Mouse (Mus musculus): ENCODE measurements around the gene Cadps. TPM values are rescaled to one million over a fixed set of nuclear protein-coding genes. Genes with fewer than 3 reads are reported as not detected.

Gene Cadps
- polyA plus RNA-seq, 1 experiment, result not detected

- Histone ChIP-seq H3K79me2 (ENCODE audit: control insufficient read depth, insufficient read depth) (no peaks in the 10 kb centered on the region), H3K27me3 (ENCODE audit: control insufficient read depth, insufficient read depth, insufficient read length) (no peaks in the 10 kb centered on the region), H3K36me3 (ENCODE audit: control insufficient read depth, insufficient read depth) (no peaks in the 10 kb centered on the region), H3K4me3 (ENCODE audit: insufficient read depth, poor library complexity, severe bottlenecking) (no peak overlapping the region), H3ac (ENCODE audit: control insufficient read depth, insufficient read length, low read depth) (no peak overlapping the region), H3K79me3 (ENCODE audit: low read depth) (no peaks in the 10 kb centered on the region)
- no peak for TF ChIP-seq MAX (IDR thresholded peaks at IDR 0.05)
- TF ChIP-seq MYOD1 (IDR thresholded peaks at IDR 0.05; ENCODE audit: control insufficient read depth, insufficient read length, low read depth), result no peak
- TF ChIP-seq MYOG (IDR thresholded peaks at IDR 0.05; ENCODE audit: control insufficient read depth, extremely low read depth, insufficient read length), result no peak
- TF ChIP-seq FOSL1 (IDR thresholded peaks at IDR 0.05; ENCODE audit: insufficient read depth, low read length, poor library complexity, severe bottlenecking), result no peak
- no peak for TF ChIP-seq CTCF (IDR thresholded peaks at IDR 0.05; ENCODE audit: control insufficient read depth, insufficient read depth, insufficient read length)
- no peak for TF ChIP-seq USF1 (IDR thresholded peaks at IDR 0.05; ENCODE audit: low read depth)
- no peak for TF ChIP-seq CEBPB (IDR thresholded peaks at IDR 0.05; ENCODE audit: low read depth)
These were observed 184.1 kb downstream of the Cadps start for GRCm38 (mm10) chr14:12638762-12639161.

GRCm38 (mm10) chr14:12637121-12637754 is 185.6 kb downstream of the Cadps start:
- Histone ChIP-seq H3ac (ENCODE audit: control insufficient read depth, insufficient read length, low read depth) (no peak overlapping the region), H3K79me3 (ENCODE audit: low read depth) (no peaks in the 10 kb centered on the region), H3K79me2 (ENCODE audit: control insufficient read depth, insufficient read depth) (no peaks in the 10 kb centered on the region), H3K4me3 (ENCODE audit: insufficient read depth, poor library complexity, severe bottlenecking) (no peak overlapping the region), H3K36me3 (ENCODE audit: control insufficient read depth, insufficient read depth) (no peaks in the 10 kb centered on the region), H3K27me3 (ENCODE audit: control insufficient read depth, insufficient read depth, insufficient read length) (no peaks in the 10 kb centered on the region)
- TF ChIP-seq MYOD1 (IDR thresholded peaks at IDR 0.05; ENCODE audit: control insufficient read depth, insufficient read length, low read depth), result no peak
- TF ChIP-seq USF1 (IDR thresholded peaks at IDR 0.05; ENCODE audit: low read depth), result no peak
- TF ChIP-seq MAX (IDR thresholded peaks at IDR 0.05), result no peak
- no peak for TF ChIP-seq MYOG (IDR thresholded peaks at IDR 0.05; ENCODE audit: control insufficient read depth, extremely low read depth, insufficient read length)
- TF ChIP-seq CTCF (IDR thresholded peaks at IDR 0.05; ENCODE audit: control insufficient read depth, insufficient read depth, insufficient read length), result no peak
- TF ChIP-seq CEBPB (IDR thresholded peaks at IDR 0.05; ENCODE audit: low read depth), result no peak
- TF ChIP-seq FOSL1 (IDR thresholded peaks at IDR 0.05; ENCODE audit: insufficient read depth, low read length, poor library complexity, severe bottlenecking), result no peak

- Histone ChIP-seq H3K79me2 (ENCODE audit: control insufficient read depth, insufficient read depth) (no peaks in the 10 kb centered on the region), H3ac (ENCODE audit: control insufficient read depth, insufficient read length, low read depth) (no peak overlapping the region), H3K36me3 (ENCODE audit: control insufficient read depth, insufficient read depth) (no peaks in the 10 kb centered on the region), H3K27me3 (ENCODE audit: control insufficient read depth, insufficient read depth, insufficient read length) (no peaks in the 10 kb centered on the region), H3K4me3 (ENCODE audit: insufficient read depth, poor library complexity, severe bottlenecking) (no peak overlapping the region), H3K79me3 (ENCODE audit: low read depth) (no peaks in the 10 kb centered on the region)
- TF ChIP-seq CTCF (IDR thresholded peaks at IDR 0.05; ENCODE audit: control insufficient read depth, insufficient read depth, insufficient read length), result no peak
- no peak for TF ChIP-seq CEBPB (IDR thresholded peaks at IDR 0.05; ENCODE audit: low read depth)
These were observed 198.4 kb downstream of the Cadps start for GRCm38 (mm10) chr14:12624256-12625130.

GRCm38 (mm10) chr14:12607025-12607424 is 215.9 kb downstream of the Cadps start:
- H3K79me2 ChIP-seq (ENCODE audit: control insufficient read depth, insufficient read depth), result no peaks in the 10 kb centered on the region
- no peak overlapping the region for H3ac ChIP-seq (ENCODE audit: control insufficient read depth, insufficient read length, low read depth)
- no peaks in the 10 kb centered on the region for H3K27me3 ChIP-seq (ENCODE audit: control insufficient read depth, insufficient read depth, insufficient read length)
- no peaks in the 10 kb centered on the region for H3K79me3 ChIP-seq (ENCODE audit: low read depth)
- H3K4me3 ChIP-seq (ENCODE audit: insufficient read depth, poor library complexity, severe bottlenecking), result no peak overlapping the region
- no peak for TF ChIP-seq MYOG (IDR thresholded peaks at IDR 0.05; ENCODE audit: control insufficient read depth, extremely low read depth, insufficient read length)
- TF ChIP-seq FOSL1 (IDR thresholded peaks at IDR 0.05; ENCODE audit: insufficient read depth, low read length, poor library complexity, severe bottlenecking), result no peak
- no peak for TF ChIP-seq MYOD1 (IDR thresholded peaks at IDR 0.05; ENCODE audit: control insufficient read depth, insufficient read length, low read depth)
- TF ChIP-seq CTCF (IDR thresholded peaks at IDR 0.05; ENCODE audit: control insufficient read depth, insufficient read depth, insufficient read length), result no peak
- no peak for TF ChIP-seq MAX (IDR thresholded peaks at IDR 0.05)
- no peak for TF ChIP-seq CEBPB (IDR thresholded peaks at IDR 0.05; ENCODE audit: low read depth)
- no peak for TF ChIP-seq USF1 (IDR thresholded peaks at IDR 0.05; ENCODE audit: low read depth)
- H3K36me3 ChIP-seq (ENCODE audit: control insufficient read depth, insufficient read depth), result no peaks in the 10 kb centered on the region

GRCm38 (mm10) chr14:12606202-12606601 is 216.7 kb downstream of the Cadps start:
- no peaks in the 10 kb centered on the region for H3K36me3 ChIP-seq (ENCODE audit: control insufficient read depth, insufficient read depth)
- no peaks in the 10 kb centered on the region for H3K79me3 ChIP-seq (ENCODE audit: low read depth)
- H3K4me3 ChIP-seq (ENCODE audit: insufficient read depth, poor library complexity, severe bottlenecking), result no peak overlapping the region
- H3K79me2 ChIP-seq (ENCODE audit: control insufficient read depth, insufficient read depth), result no peaks in the 10 kb centered on the region
- no peak overlapping the region for H3ac ChIP-seq (ENCODE audit: control insufficient read depth, insufficient read length, low read depth)
- TF ChIP-seq MYOG (IDR thresholded peaks at IDR 0.05; ENCODE audit: control insufficient read depth, extremely low read depth, insufficient read length) (no peak), USF1 (IDR thresholded peaks at IDR 0.05; ENCODE audit: low read depth) (no peak), CEBPB (IDR thresholded peaks at IDR 0.05; ENCODE audit: low read depth) (no peak)
- no peaks in the 10 kb centered on the region for H3K27me3 ChIP-seq (ENCODE audit: control insufficient read depth, insufficient read depth, insufficient read length)
